Mouse (Mus musculus): ENCODE measurements around the gene Taok2.
A peak's percentile ranks its signal among the peaks of the same experiment; 100 is the strongest.
"Not testable (repeated sequence)": the region's sequence is repeated elsewhere in the genome, so short reads cannot be mapped to it uniquely, and the experiment has no call there.

Gene Taok2

GRCm38 (mm10) chr7:126884286-126885164, at the start of gene Taok2:
Gene Taok2, minus strand, starts transcription at chr7:126884703.
- DNase-seq (ENCODE audit: low spot score), result peak; percentile 98

GRCm38 (mm10) chr7:126932652-126933051, 48.1 kb upstream of the Taok2 start:
- DNase-seq (ENCODE audit: low spot score), result peak; percentile 66

- DNase-seq (ENCODE audit: low spot score), result no peak
Measured at GRCm38 (mm10) chr7:126929046-126929445, 44.5 kb upstream of the Taok2 start.

- DNase-seq (ENCODE audit: low spot score), result peak; percentile 91
Measured at GRCm38 (mm10) chr7:126928384-126929037, 44.0 kb upstream of the Taok2 start, which contains the start of gene Kctd13. Gene Kctd13, plus strand, starts transcription at chr7:126928879.

- DNase-seq (ENCODE audit: low spot score), result no peak
Measured at GRCm38 (mm10) chr7:126926299-126926698, 41.8 kb upstream of the Taok2 start.

- no peak for DNase-seq (ENCODE audit: low spot score)
Measured at GRCm38 (mm10) chr7:126923999-126924398, 39.5 kb upstream of the Taok2 start.

GRCm38 (mm10) chr7:126922624-126923060, 38.1 kb upstream of the Taok2 start, which contains the start of gene Tmem219:
Gene Tmem219, minus strand, starts transcription at chr7:126922917.
- peak; percentile 67 for DNase-seq (ENCODE audit: low spot score)

GRCm38 (mm10) chr7:126921563-126921962, 37.1 kb upstream of the Taok2 start:
- no peak for DNase-seq (ENCODE audit: low spot score)

- DNase-seq (ENCODE audit: low spot score), result no peak
Measured at GRCm38 (mm10) chr7:126919973-126920372, 35.5 kb upstream of the Taok2 start.

- not testable (repeated sequence) for DNase-seq (ENCODE audit: low spot score)
Measured at GRCm38 (mm10) chr7:126918356-126918755, 33.9 kb upstream of the Taok2 start.

GRCm38 (mm10) chr7:126914844-126915243, 30.3 kb upstream of the Taok2 start:
- DNase-seq (ENCODE audit: low spot score), result no peak

- DNase-seq (ENCODE audit: low spot score), result no peak
Measured at GRCm38 (mm10) chr7:126905590-126905989, 21.1 kb upstream of the Taok2 start.

GRCm38 (mm10) chr7:126899781-126900180, 15.3 kb upstream of the Taok2 start:
- not testable (repeated sequence) for DNase-seq (ENCODE audit: low spot score)

- peak; percentile 94 for DNase-seq (ENCODE audit: low spot score)
Measured at GRCm38 (mm10) chr7:126898102-126898990, 13.8 kb upstream of the Taok2 start.

GRCm38 (mm10) chr7:126897390-126898101, 13.0 kb upstream of the Taok2 start:
- DNase-seq (ENCODE audit: low spot score), result no peak

- DNase-seq (ENCODE audit: low spot score), result no peak
Measured at GRCm38 (mm10) chr7:126896912-126897311, 12.4 kb upstream of the Taok2 start.

- no peak for DNase-seq (ENCODE audit: low spot score)
Measured at GRCm38 (mm10) chr7:126888852-126889251, 4.3 kb upstream of the Taok2 start.

GRCm38 (mm10) chr7:126887281-126887680, 2.8 kb upstream of the Taok2 start:
- DNase-seq (ENCODE audit: low spot score), result no peak

- no peak for DNase-seq (ENCODE audit: low spot score)
Measured at GRCm38 (mm10) chr7:126883731-126884181, 747 bp downstream of the Taok2 start.

GRCm38 (mm10) chr7:126881040-126881439, 3.5 kb downstream of the Taok2 start:
- DNase-seq (ENCODE audit: low spot score), result no peak

- DNase-seq (ENCODE audit: low spot score), result no peak
Measured at GRCm38 (mm10) chr7:126877239-126877638, 7.3 kb downstream of the Taok2 start.
